Mouse (Mus musculus) urinary bladder, postnatal 36 days (tissue): ENCODE measurements around the gene Pygb.
A peak's percentile ranks its signal among the peaks of the same experiment; 100 is the strongest.

Source experiments
- DNase-seq, 2 experiments: peaks; one replicate each; pipeline ENCODE4 v3.0.0; 2022; ENCODE audit warnings: low spot score in 2 of 2, mixed read lengths in 1 of 2

Pygb gene

DNA sequence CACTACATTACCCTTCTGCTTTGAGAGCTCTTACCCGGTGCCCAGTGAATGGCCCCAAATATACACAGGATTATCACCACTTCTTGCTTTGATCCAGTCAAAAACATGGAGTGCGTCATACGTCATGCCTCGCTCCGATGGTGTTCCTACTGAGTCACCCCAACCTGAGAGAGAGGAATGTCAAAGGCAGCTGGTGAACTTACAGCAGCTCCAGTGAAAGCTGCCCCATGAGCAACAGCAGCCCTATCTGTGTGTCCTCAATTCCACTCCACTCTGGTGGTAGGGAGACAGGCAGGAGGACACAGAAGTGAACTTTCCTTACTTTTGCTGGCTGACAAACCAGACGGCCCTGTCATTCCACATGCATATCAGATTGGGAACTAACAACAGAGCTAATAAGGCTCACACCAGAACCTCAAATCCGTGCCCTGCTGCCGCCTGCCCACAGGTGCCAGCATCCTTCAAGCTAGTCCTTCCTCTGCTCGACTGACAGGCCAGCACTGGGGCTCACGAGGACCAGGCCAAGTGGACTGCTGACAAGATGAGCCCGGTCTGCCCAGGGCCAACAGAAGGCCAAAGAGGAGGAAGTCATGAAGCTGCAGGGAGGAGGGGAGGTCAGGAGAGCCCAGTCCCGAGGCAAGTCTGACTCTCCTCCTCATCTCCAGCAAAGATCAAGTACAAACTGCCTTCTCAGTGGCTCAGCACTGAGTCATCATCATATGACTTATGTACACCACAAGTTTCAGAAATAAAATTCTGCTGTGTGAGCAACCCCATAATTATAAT lies 53.3 kb downstream of the Pygb start:
- peak; percentile 54 to 55 for DNase-seq

- DNase-seq = no peak
Measured at GRCm38 (mm10) chr2:150841109-150841508, 54.6 kb downstream of the Pygb start.

GRCm38 (mm10) chr2:150842049-150842461 lies 55.5 kb downstream of the Pygb start:
- DNase-seq = peak in 1 of 2 experiments; percentile 52

GRCm38 (mm10) chr2:150844798-150845197 lies 58.3 kb downstream of the Pygb start:
- DNase-seq = no peak

DNA sequence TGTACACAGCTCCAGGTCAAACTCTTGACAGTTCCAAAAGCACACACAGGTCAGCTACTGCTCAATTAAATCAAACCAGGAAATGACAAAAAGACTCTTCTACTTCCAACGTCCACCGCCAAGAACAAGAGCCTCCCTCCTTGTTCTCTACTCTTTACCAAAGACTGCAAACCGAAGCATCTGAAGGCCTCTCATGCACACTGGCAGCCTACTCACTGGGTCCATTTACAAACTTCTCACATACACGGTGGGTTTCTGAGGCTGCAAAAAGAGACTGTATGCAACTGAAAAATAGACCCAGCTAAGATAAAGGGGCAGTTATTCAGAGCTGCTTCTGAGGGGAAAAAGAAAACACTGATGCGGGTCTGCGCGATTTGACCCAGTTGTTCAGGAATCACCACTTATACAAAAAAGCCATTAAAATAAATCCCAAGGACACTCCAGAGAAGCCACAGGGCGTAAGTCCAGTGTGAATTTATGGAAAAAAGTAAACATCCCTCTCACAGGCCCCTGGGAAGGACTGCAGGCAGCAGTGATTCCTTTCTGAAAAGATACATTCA lies 61.0 kb downstream of the Pygb start:
- no peak for DNase-seq

- no peak for DNase-seq
Measured at GRCm38 (mm10) chr2:150851251-150851650, 64.7 kb downstream of the Pygb start.

DNA sequence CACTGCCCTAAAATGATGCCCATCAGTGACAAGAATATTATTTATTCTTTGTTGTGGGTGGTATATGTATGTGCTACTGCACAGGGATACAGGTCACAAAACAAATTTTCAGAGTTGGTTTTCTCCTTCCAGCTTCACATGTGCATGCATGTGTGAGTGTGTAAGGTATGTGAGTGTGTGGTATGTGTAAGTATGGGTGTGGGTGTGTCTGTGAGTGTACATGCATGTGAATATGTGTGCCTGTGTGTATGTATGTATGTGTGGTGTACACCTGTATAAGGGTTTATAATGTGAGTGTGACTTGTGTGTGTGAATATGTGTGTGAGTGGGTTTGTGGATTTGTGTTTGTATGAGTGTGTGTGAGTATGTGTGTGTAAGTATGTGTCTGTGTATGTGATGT lies 68.7 kb downstream of the Pygb start:
- DNase-seq = no peak

DNA sequence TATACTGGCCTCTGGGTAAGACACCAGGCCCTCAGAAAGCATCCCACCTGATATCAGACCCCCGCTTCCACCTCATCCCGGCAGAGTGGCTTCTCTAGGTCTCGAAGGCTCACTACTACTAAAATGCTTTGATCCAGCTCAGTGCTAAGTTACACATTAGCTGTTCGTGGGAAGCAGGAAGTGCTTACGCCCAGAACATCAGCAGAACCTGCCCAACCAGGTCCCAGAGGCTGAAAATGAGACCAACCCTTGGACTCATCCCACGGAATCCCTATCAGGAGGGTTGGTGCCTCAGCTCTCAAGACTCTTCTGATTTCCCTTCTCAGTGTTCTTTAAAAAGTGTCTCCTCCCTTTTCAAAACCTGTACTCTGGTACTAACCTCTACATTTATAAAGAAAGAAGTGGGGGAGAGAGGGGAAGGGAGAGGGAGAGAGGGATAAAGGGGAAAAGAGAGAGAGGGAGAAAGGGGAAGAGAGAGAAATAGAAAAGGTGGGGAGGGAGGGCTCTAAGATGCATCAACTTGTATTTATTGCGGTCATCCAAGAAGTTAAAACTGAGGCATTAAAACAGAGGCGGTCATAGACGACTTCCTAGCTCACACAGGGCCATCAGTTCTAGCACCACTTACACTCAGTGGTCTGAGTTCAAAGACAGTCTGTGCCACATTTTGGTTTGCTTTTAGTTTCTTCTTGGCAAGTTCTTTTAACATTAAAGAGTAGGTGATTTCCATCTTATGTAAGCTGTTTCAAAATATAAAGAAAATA lies 72.4 kb downstream of the Pygb start:
- DNase-seq = no peak

GRCm38 (mm10) chr2:150859709-150860470 lies 73.4 kb downstream of the Pygb start:
- no peak for DNase-seq

GRCm38 (mm10) chr2:150861128-150861527 lies 74.6 kb downstream of the Pygb start:
- no peak for DNase-seq

DNA sequence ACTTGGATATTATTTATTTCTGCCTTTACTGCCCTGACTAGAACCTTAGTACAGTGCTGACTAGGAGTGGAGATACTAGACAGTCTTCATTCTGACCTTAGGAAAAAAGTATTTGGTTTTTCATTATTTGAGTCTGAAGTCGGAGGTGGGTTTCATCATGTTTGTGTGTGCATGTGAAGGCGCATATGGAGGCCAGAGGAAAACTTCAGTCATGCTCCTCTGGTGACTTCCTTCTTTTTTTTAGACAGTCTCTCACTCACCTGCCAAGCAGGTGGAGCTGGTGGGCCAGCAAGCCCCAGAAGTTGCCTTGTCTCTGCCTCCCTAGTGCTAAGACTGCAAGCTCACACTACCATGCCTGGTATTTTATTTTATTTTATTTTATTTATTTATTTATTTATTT lies 80.5 kb downstream of the Pygb start:
- no peak for DNase-seq

DNA sequence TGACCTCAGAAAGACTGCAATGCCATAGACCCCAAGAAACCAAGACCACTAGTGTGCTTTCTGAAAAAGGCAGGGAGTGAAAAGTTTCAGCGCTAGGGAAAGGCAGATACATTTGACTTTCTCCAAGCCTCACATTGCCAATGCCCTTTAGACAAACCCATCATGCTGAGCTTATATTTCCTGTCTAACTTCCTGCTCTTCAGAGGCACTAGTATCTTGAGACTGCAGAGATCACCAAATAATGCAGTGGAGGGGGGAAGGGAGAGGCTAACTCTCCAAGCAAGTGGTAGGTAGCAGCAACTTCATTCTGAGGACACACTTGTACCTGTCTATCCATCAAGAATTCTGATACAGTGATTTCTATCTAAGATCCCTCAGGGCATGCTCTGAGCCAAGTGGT lies 82.9 kb downstream of the Pygb start:
- no peak for DNase-seq

DNA sequence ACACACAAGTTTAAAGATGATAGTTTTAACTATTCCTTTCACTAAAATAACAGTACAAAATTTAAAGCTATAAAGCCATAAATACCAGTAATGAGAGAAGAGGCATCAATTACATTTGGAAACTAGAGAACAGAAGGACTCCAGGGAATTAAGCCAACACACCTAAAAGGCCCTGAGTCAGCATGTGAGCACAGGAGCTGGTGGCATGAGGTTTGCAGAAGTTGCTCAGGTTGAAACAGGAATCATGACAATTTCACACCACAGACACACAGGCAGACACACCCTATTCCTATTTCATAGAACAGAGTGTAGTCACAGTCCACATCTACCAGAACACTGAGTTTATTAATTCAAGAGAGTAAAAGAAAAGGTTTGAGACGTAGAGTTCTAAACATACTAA lies 88.0 kb downstream of the Pygb start:
- no peak for DNase-seq

GRCm38 (mm10) chr2:150875226-150875625 lies 88.7 kb downstream of the Pygb start:
- DNase-seq = no peak

GRCm38 (mm10) chr2:150877561-150877960 lies 91.0 kb downstream of the Pygb start:
- no peak for DNase-seq
